Mouse (Mus musculus): Measurements from ENCODE around the gene Itgb3. TPM values are rescaled to one million over a fixed set of nuclear protein-coding genes. Genes with fewer than 3 reads are reported as not detected.

Gene Itgb3
- polyA plus RNA-seq, 1 experiment from 2014 or later = 8.9 TPM

DNA sequence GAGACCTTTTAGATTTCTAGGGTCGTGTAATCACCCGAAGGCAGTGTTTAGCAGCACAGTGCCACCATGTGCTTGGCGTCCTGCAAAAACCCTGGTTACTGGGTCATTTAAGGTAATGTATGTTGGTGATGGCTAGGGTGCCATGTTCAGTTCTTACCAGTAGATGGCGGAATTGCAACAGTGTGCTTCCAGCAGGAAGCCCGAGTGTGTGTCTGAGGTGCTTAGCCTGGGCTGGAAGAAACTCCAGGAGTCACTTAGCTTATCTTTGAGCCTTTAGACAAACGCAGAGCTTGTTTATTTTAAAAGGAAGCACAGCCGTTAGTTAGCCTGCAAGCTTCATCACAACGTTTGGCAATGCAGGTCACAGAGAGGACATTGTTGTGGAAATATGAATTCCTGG lies 17.7 kb upstream of the Itgb3 start:
- Histone ChIP-seq H3K4me2 (ENCODE audit: low read depth, low read length) (no peak overlapping the region), H3K36me3 (ENCODE audit: control insufficient read depth, insufficient read depth, low read length) (no peaks in the 10 kb centered on the region), H3K9ac (ENCODE audit: low read length) (no peak overlapping the region), H3K9me3 (replicated peaks; ENCODE audit: control insufficient read depth, low read length) (no peaks in the 10 kb centered on the region), H3K27me3 (ENCODE audit: control insufficient read depth, insufficient read depth, low read length) (no peaks in the 10 kb centered on the region), H3K27ac (ENCODE audit: low read length) (no peak overlapping the region), H3K4me1 (ENCODE audit: control insufficient read depth, insufficient read depth, low read length) (peaks cover 2% of the 10 kb centered on the region; the same call in 1 of the 2 replicates), H3K4me3 (replicated peaks; ENCODE audit: low read length) (no peak overlapping the region)
- under 1% methylated on average over 8 of the region's 8 CpGs for WGBS
- peak; percentile 74; the same call in 1 of the 2 replicates for ATAC-seq (ENCODE audit: insufficient read depth, low FRiP score)

DNA sequence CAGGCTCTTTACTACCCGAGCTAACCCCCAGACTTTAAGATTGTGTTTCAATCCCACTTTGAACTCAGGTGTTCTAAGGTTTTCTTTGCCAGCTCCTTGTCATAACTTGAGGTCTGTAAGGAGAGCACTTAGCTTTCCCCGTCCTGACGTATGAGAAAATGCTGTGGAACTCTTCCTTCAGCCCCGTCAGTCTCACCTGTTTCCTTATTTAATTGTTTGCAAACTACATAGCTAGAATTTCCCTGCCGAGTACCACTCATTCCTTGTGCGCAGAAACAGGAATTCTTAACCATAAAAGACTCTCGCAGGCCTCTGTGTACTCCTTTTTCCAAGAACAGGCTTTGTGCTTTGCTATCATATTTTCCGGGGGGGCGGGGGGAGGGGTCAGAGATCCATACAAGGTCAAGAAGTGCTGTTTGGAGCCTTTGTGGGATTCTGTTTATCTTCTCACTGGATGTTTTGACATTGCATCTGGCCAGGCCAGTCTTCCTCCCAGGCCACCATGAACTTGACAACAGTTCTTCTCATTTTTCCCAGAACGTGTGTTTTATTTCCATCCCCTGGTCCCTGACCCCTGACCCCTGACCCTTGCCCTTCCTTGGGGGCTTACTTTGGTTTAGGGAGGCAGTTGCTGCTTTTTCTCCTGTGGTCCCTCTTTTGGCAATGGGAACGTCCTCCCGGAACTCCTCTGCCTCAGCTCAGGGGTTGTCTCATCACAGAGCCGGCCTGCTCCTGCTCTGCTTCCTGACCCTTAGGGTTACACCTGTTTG lies 15.5 kb upstream of the Itgb3 start:
- Histone ChIP-seq H3K4me1 (ENCODE audit: control insufficient read depth, insufficient read depth, low read length) (peaks cover 2% of the 10 kb centered on the region; the same call in 1 of the 2 replicates), H3K4me2 (ENCODE audit: low read depth, low read length) (no peak overlapping the region), H3K27ac (ENCODE audit: low read length) (no peak overlapping the region), H3K9ac (ENCODE audit: low read length) (no peak overlapping the region), H3K4me3 (replicated peaks; ENCODE audit: low read length) (no peak overlapping the region), H3K9me3 (replicated peaks; ENCODE audit: control insufficient read depth, low read length) (no peaks in the 10 kb centered on the region), H3K27me3 (ENCODE audit: control insufficient read depth, insufficient read depth, low read length) (no peaks in the 10 kb centered on the region), H3K36me3 (ENCODE audit: control insufficient read depth, insufficient read depth, low read length) (no peaks in the 10 kb centered on the region)
- ATAC-seq (ENCODE audit: insufficient read depth, low FRiP score) = no peak; the same call in 1 of the 2 replicates
- 43% methylated on average over 13 of the region's 13 CpGs for WGBS

DNA sequence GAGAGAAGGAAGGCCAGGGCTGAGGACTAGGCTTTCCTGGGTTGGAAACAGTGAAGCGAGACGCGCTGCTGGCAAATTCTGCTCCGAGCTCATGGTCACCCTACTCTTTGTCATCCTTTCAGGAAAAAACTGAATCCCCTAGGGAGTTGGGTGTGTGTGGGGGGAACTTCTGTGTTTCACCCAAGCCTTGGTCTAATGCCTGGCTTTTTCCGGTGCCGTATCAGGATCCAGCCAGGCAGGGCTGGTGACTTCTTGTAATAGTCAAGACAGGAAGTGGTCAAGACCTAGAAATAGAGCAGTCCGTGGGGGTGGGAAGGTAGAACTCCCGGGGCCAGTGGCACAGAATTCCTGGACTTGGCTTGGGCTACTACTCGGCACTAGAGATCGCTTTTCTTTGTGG lies 11.4 kb upstream of the Itgb3 start:
- no peak overlapping the region for H3K27ac ChIP-seq (ENCODE audit: low read length)
- no peak for ATAC-seq (ENCODE audit: insufficient read depth, low FRiP score)
- H3K9me3 ChIP-seq (replicated peaks; ENCODE audit: control insufficient read depth, low read length) = no peaks in the 10 kb centered on the region
- no peak overlapping the region for H3K9ac ChIP-seq (ENCODE audit: low read length)
- 66% methylated on average over 10 of the region's 10 CpGs for WGBS
- H3K36me3 ChIP-seq (ENCODE audit: control insufficient read depth, insufficient read depth, low read length) = no peaks in the 10 kb centered on the region
- no peaks in the 10 kb centered on the region for H3K4me1 ChIP-seq (ENCODE audit: control insufficient read depth, insufficient read depth, low read length)
- H3K4me3 ChIP-seq (replicated peaks; ENCODE audit: low read length) = no peak overlapping the region
- no peaks in the 10 kb centered on the region for H3K27me3 ChIP-seq (ENCODE audit: control insufficient read depth, insufficient read depth, low read length)
- H3K4me2 ChIP-seq (ENCODE audit: low read depth, low read length) = no peak overlapping the region

DNA sequence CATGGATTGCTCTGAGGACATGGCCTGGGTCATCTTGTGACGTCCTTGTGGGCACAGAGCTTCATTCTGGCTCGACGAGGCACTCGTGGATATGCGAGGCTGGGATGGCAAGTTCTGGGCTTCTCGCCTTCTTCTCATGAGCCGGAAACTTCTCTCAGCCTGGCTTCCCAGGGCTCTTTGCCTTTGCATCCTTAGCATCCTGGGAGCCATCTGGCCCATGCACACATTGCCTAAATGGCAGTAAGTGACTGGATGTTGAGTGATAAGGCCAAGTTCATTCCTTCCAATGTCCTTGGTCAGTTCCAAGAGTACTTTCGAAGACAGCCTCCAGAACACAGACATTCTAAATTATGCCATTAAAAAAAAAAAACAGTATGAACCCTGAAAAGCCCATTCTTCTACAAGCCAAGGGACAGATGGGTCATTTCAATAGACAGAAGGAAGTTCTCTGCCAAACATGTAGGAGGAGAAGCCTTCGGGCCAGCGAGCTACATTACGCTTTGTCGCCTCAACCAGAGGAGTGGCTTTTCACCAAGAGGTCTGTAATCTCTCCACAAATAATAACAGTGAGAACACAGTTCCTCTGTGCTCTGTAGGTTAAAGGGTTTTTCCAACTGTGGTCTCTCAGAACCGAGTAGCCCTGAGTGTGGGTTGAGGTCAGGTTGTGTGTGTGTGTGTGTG lies 8.4 kb upstream of the Itgb3 start:
- Histone ChIP-seq H3K27me3 (ENCODE audit: control insufficient read depth, insufficient read depth, low read length) (no peaks in the 10 kb centered on the region), H3K27ac (ENCODE audit: low read length) (peak overlapping the region; percentile 72), H3K4me3 (replicated peaks; ENCODE audit: low read length) (no peak overlapping the region), H3K4me1 (ENCODE audit: control insufficient read depth, insufficient read depth, low read length) (no peaks in the 10 kb centered on the region), H3K36me3 (ENCODE audit: control insufficient read depth, insufficient read depth, low read length) (no peaks in the 10 kb centered on the region), H3K9me3 (replicated peaks; ENCODE audit: control insufficient read depth, low read length) (no peaks in the 10 kb centered on the region), H3K9ac (ENCODE audit: low read length) (no peak overlapping the region), H3K4me2 (ENCODE audit: low read depth, low read length) (no peak overlapping the region)
- WGBS = 58% methylated on average over 13 of the region's 13 CpGs
- ATAC-seq (ENCODE audit: insufficient read depth, low FRiP score) = peak; percentile 75

DNA sequence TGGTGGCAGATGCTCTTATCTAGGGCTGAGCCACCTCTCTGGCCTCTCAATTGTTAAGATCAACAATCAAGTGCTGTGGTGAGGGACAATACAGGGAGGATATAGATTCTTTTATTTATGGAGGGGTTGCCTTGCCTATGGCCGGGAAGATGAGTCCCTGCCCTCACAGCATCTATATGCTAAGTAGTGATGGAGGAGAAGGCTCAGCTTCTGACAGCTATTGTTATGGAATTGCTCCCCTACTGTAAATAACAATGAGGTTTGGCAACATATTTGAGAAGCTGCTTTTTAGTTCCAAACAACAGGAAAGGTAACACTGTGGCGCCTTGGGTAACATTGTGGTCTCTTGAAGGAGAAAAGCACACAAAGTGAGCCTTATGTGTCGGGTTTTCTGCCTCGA lies 7.1 kb upstream of the Itgb3 start:
- H3K9me3 ChIP-seq (replicated peaks; ENCODE audit: control insufficient read depth, low read length) = no peaks in the 10 kb centered on the region

DNA sequence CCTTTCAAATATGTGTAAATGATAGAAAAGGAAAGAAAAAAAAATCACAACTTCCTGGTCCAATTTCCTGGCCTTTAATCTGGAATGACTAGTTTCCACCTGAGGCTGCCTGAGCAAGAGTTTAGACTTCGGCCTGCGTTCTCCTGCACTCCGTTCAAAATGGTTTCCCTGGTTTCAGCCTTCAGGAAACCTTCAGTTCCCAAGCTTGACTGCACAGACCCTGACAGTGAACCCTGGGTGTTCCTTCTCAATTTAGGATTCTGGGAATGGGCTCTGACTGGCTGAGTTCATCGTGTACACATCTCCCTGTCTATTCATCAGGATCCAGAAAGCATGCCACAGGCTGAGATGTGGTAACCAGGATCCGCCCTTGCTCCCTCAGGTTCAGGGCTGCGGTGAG lies 3.6 kb upstream of the Itgb3 start:
- 65% methylated on average over 6 of the region's 6 CpGs for WGBS
- Histone ChIP-seq H3K27ac (ENCODE audit: low read length) (no peak overlapping the region), H3K9me3 (replicated peaks; ENCODE audit: control insufficient read depth, low read length) (no peaks in the 10 kb centered on the region), H3K36me3 (ENCODE audit: control insufficient read depth, insufficient read depth, low read length) (no peaks in the 10 kb centered on the region), H3K9ac (ENCODE audit: low read length) (no peak overlapping the region), H3K4me2 (ENCODE audit: low read depth, low read length) (no peak overlapping the region), H3K4me1 (ENCODE audit: control insufficient read depth, insufficient read depth, low read length) (no peaks in the 10 kb centered on the region), H3K27me3 (ENCODE audit: control insufficient read depth, insufficient read depth, low read length) (no peaks in the 10 kb centered on the region), H3K4me3 (replicated peaks; ENCODE audit: low read length) (no peak overlapping the region)
- ATAC-seq (ENCODE audit: insufficient read depth, low FRiP score) = no peak

More for the DNA sequence above, 7.1 kb upstream of the Itgb3 start:
- H3K9ac ChIP-seq (ENCODE audit: low read length) = no peak overlapping the region
- no peak overlapping the region for H3K4me3 ChIP-seq (replicated peaks; ENCODE audit: low read length)
- no peaks in the 10 kb centered on the region for H3K36me3 ChIP-seq (ENCODE audit: control insufficient read depth, insufficient read depth, low read length)
- no peaks in the 10 kb centered on the region for H3K4me1 ChIP-seq (ENCODE audit: control insufficient read depth, insufficient read depth, low read length)
- no peak overlapping the region for H3K27ac ChIP-seq (ENCODE audit: low read length)
- H3K4me2 ChIP-seq (ENCODE audit: low read depth, low read length) = no peak overlapping the region
- ATAC-seq (ENCODE audit: insufficient read depth, low FRiP score) = no peak
- H3K27me3 ChIP-seq (ENCODE audit: control insufficient read depth, insufficient read depth, low read length) = no peaks in the 10 kb centered on the region
- WGBS = 54% methylated on average over 4 of the region's 4 CpGs

DNA sequence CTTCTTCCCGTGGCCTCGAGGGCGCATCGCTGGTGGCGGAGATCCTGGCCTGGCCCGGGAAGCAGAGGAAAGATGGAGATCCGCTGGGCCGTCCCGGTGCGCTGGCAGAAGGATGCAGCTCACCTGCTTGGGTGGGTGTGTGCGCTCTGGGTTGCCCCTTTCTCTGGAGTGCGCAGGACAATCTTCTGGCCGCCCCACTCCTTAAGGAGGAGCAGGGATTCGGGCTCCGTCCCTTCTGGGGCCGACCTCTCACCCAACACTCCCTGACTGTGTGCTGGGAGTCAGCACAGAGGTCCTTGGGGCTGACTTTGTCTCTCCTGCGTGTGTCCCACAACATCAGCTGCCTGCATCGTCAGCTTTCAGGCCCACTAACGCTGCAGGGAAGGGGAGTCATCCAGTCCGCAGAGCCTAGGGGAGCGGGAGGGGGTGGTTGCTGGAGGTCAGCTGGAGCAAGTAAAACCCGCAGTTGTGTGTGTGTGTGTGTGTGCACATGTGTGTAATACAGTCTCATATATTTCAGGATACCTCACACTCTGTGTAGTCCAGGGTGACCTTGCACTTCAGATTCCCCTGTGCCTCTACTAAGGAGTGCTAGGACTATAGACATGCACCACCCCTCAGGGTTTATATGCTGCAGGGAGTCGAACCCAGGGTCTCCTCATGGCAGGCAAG lies 585 bp downstream of the Itgb3 start:
- H3K27ac ChIP-seq (ENCODE audit: low read length) = peak overlapping the region; percentile 28; the same call in 1 of the 2 replicates
- 3% methylated on average over 23 of the region's 23 CpGs for WGBS
- no peaks in the 10 kb centered on the region for H3K36me3 ChIP-seq (ENCODE audit: control insufficient read depth, insufficient read depth, low read length)
- peak overlapping the region; percentile 59 for H3K4me3 ChIP-seq (replicated peaks; ENCODE audit: low read length)
- no peaks in the 10 kb centered on the region for H3K9me3 ChIP-seq (replicated peaks; ENCODE audit: control insufficient read depth, low read length)
- H3K4me2 ChIP-seq (ENCODE audit: low read depth, low read length) = peak overlapping the region; percentile 81
- no peak for ATAC-seq (ENCODE audit: insufficient read depth, low FRiP score)
- no peaks in the 10 kb centered on the region for H3K27me3 ChIP-seq (ENCODE audit: control insufficient read depth, insufficient read depth, low read length)
- H3K4me1 ChIP-seq (ENCODE audit: control insufficient read depth, insufficient read depth, low read length) = no peaks in the 10 kb centered on the region
- H3K9ac ChIP-seq (ENCODE audit: low read length) = peak overlapping the region; percentile 71

DNA sequence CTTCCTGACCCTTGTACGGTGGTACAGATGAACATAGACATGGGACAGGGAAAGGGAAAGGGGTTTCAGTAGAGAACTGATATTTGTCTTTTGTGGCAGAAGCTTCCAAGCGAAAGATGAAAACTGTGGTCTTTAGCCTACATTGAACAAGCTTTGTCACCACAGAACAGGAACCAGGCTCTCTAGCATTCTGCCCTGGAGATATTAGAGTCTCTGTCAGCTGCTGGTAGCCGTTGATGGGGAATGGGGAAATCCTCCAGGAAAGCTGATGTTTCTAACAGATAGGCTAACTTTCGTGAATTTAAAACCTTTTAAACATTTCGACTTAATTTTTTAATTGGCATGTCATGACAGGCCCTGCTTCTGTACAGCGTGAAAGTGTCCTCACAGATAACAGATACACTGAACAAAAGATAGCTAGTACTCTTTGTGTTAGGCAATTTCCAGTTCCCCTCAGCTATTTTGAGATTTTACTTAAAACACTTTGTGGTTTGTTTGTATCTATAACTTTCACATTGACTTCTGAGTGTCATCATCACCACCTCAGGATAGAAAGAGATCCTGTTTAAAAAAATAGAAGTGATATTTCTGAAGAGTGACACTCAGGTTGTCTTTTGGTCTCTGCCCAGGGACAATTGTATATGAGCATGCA lies 1.4 kb downstream of the Itgb3 start:
- Histone ChIP-seq H3K4me2 (ENCODE audit: low read depth, low read length) (peak overlapping the region; percentile 81), H3K4me3 (replicated peaks; ENCODE audit: low read length) (peak overlapping the region; percentile 59; the same call in 1 of the 2 replicates), H3K9me3 (replicated peaks; ENCODE audit: control insufficient read depth, low read length) (no peaks in the 10 kb centered on the region), H3K9ac (ENCODE audit: low read length) (no peak overlapping the region), H3K27ac (ENCODE audit: low read length) (no peak overlapping the region), H3K27me3 (ENCODE audit: control insufficient read depth, insufficient read depth, low read length) (no peaks in the 10 kb centered on the region), H3K4me1 (ENCODE audit: control insufficient read depth, insufficient read depth, low read length) (no peaks in the 10 kb centered on the region), H3K36me3 (ENCODE audit: control insufficient read depth, insufficient read depth, low read length) (no peaks in the 10 kb centered on the region)
- ATAC-seq (ENCODE audit: insufficient read depth, low FRiP score) = no peak
- 65% methylated on average over 6 of the region's 6 CpGs for WGBS

Measured in stomach, embryonic 16.5 days (tissue).